Mouse (Mus musculus): ENCODE results near the gene Epsti1.

DNA sequence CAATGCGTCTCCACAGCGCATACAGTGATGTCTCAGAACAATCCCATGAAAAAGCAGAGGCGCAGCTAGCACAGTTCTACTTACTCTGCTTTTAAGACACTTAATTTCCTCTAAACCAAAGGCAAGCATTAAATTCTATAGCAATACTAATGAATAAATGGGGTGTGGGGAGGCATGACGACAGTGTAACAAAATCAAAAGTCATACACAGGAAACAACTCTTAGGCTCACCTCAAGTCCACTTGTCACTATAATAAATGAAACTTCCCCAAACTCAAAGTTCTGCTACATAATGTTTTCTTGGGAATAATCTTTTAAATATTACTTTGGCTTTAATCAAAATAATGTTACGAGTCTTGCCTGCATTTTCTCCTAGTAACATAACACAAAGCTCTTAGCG is 39.5 kb upstream of the Epsti1 start:
- no peak for TF ChIP-seq CTCF (IDR thresholded peaks at IDR 0.05; ENCODE audit: control insufficient read depth, insufficient read depth, low read length)
- no peak for TF ChIP-seq POLR2A (IDR thresholded peaks at IDR 0.05; ENCODE audit: borderline replicate concordance, control insufficient read depth, low read depth, low read length)
